Mouse (Mus musculus): Measurements from ENCODE around the gene Tnni3k. TPM values are rescaled to one million over a fixed set of nuclear protein-coding genes. Genes with fewer than 3 reads are reported as not detected.
"Not testable (repeated sequence)": the region's sequence is repeated elsewhere in the genome, so short reads cannot be mapped to it uniquely, and the experiment has no call there.

Tnni3k gene
- polyA plus RNA-seq, 1 experiment from 2014 or later, result 0.09 TPM

- no peaks in the 10 kb centered on the region for H3K9me3 ChIP-seq
- no peaks in the 10 kb centered on the region for H3K4me1 ChIP-seq
- ATAC-seq (ENCODE audit: low FRiP score, low read depth), result no peak
- H3K9ac ChIP-seq, result no peak overlapping the region
- H3K4me2 ChIP-seq (replicated peaks), result no peak overlapping the region
- no peaks in the 10 kb centered on the region for H3K27me3 ChIP-seq
- H3K36me3 ChIP-seq, result no peaks in the 10 kb centered on the region
- WGBS, result 88% methylated on average over 4 of the region's 4 CpGs
- no peak overlapping the region for H3K4me3 ChIP-seq
- H3K27ac ChIP-seq, result no peak overlapping the region
Observed at GRCm38 (mm10) chr3:154868807-154869206, 186.4 kb downstream of the Tnni3k start.

GRCm38 (mm10) chr3:154861921-154862320 lies 193.3 kb downstream of the Tnni3k start:
- 70% methylated on average over 6 of the region's 6 CpGs for WGBS
- Histone ChIP-seq H3K36me3 (no peaks in the 10 kb centered on the region), H3K27me3 (no peaks in the 10 kb centered on the region), H3K9me3 (no peaks in the 10 kb centered on the region), H3K4me1 (no peaks in the 10 kb centered on the region), H3K4me3 (no peak overlapping the region), H3K27ac (no peak overlapping the region), H3K4me2 (replicated peaks) (no peak overlapping the region), H3K9ac (no peak overlapping the region)
- ATAC-seq (ENCODE audit: low FRiP score, low read depth), result no peak

GRCm38 (mm10) chr3:154859721-154860120 lies 195.5 kb downstream of the Tnni3k start:
- no peak overlapping the region for H3K4me3 ChIP-seq
- no peaks in the 10 kb centered on the region for H3K4me1 ChIP-seq
- H3K9ac ChIP-seq, result no peak overlapping the region
- no peak overlapping the region for H3K4me2 ChIP-seq (replicated peaks)
- 28% methylated on average over 3 of the region's 3 CpGs for WGBS
- no peaks in the 10 kb centered on the region for H3K27me3 ChIP-seq
- no peak overlapping the region for H3K27ac ChIP-seq
- H3K36me3 ChIP-seq, result no peaks in the 10 kb centered on the region
- no peaks in the 10 kb centered on the region for H3K9me3 ChIP-seq
- no peak for ATAC-seq (ENCODE audit: low FRiP score, low read depth)

DNA sequence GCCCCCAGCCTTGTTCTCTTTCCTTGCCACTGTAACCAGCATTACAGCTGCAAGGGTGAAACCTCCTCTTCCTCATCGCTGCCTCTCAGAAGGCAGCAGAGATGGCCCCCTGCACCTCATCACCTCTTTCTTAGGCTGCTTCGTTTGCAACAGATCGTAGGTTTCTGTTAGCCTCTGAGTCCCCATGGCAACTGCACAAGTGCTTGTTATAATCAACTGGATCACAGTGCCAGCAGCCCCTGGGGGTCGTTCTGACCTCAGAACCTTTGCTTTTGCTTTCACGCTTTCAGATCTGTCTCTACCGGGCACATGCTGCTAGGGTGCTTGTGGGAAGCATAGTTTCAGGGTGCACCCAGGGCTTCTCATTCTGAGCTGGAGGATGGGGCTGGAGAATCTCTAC lies 201.9 kb downstream of the Tnni3k start:
- no peaks in the 10 kb centered on the region for H3K36me3 ChIP-seq
- no peak overlapping the region for H3K4me3 ChIP-seq
- H3K9ac ChIP-seq, result no peak overlapping the region
- ATAC-seq (ENCODE audit: low FRiP score, low read depth), result no peak
- no peaks in the 10 kb centered on the region for H3K9me3 ChIP-seq
- H3K4me2 ChIP-seq (replicated peaks), result no peak overlapping the region
- H3K27me3 ChIP-seq, result no peaks in the 10 kb centered on the region
- WGBS, result 36% methylated on average over 6 of the region's 6 CpGs
- H3K27ac ChIP-seq, result no peak overlapping the region
- H3K4me1 ChIP-seq, result no peaks in the 10 kb centered on the region

DNA sequence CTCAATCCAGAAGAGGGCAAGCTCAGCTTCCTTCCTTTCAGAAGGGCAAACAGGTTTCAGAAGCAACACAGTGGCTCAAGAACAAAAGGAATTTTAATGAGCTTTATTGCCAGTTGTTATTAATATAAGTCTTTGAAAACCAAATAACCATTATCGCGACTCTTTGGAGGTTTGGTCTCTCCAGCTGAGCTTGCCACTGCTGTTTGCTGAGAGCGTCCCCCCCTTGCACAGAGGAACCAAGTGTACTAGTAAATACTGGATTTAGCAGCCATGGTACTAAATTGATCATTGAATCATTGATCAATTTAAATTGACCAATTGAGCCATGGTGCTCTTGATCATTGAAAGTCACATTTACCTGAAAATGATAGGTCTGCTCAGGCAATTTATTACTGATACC lies 202.9 kb downstream of the Tnni3k start:
- no peak for ATAC-seq (ENCODE audit: low FRiP score, low read depth)
- no peak overlapping the region for H3K9ac ChIP-seq
- 58% methylated on average over 3 of the region's 3 CpGs for WGBS

DNA sequence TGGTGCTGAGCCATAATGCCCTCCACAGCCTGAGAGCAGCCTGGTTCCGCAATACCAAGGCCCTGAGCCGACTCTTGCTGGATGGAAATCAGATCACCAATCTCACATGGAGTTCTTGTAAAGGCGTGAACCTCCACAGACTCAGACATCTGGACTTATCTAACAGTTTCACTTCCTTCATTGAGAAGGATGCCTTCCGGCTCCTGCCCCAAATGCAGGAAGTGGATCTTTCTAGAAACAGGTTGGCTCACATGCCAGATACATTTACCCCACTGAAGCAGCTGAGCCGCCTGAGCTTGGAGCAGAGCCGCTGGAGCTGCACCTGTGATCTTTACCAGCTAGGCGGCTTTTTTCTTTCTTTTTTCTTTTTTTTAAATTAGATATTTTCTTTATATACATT lies 213.0 kb downstream of the Tnni3k start:
- Histone ChIP-seq H3K4me3 (no peak overlapping the region), H3K27me3 (no peaks in the 10 kb centered on the region), H3K27ac (no peak overlapping the region), H3K36me3 (no peaks in the 10 kb centered on the region), H3K9me3 (no peaks in the 10 kb centered on the region), H3K4me2 (replicated peaks) (no peak overlapping the region), H3K9ac (no peak overlapping the region), H3K4me1 (no peaks in the 10 kb centered on the region)
- WGBS, result 86% methylated on average over 7 of the region's 7 CpGs
- no peak for ATAC-seq (ENCODE audit: low FRiP score, low read depth)

More for the DNA sequence above, 202.9 kb downstream of the Tnni3k start:
- Histone ChIP-seq H3K9me3 (no peaks in the 10 kb centered on the region), H3K27me3 (no peaks in the 10 kb centered on the region), H3K36me3 (no peaks in the 10 kb centered on the region), H3K4me2 (replicated peaks) (no peak overlapping the region), H3K4me3 (no peak overlapping the region), H3K4me1 (no peaks in the 10 kb centered on the region), H3K27ac (no peak overlapping the region)

DNA sequence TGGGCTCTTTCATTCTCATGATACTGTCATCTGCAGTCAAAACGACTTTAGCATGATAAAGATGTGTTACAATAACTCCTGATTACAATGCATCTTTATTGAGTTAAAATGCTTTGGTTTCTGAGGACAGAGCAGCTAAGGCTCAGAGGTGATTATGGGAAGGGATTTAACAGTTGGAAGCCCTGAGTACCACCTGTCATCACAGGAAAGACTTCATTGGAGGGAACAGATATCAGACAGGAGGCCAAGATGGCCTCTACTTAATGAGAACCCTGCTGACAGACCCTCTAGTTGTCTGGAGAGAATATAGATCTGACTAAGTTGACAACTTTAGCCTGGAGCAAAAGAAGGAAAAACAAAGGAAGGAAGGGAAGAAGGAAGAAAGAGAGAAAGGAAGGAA lies 214.1 kb downstream of the Tnni3k start:
- Histone ChIP-seq H3K36me3 (no peaks in the 10 kb centered on the region), H3K4me3 (no peak overlapping the region), H3K9ac (no peak overlapping the region), H3K4me2 (replicated peaks) (no peak overlapping the region), H3K9me3 (no peaks in the 10 kb centered on the region), H3K4me1 (no peaks in the 10 kb centered on the region), H3K27ac (no peak overlapping the region), H3K27me3 (no peaks in the 10 kb centered on the region)
- no peak for ATAC-seq (ENCODE audit: low FRiP score, low read depth)
- WGBS, result 56% methylated on average over 1 of the region's 1 CpGs

DNA sequence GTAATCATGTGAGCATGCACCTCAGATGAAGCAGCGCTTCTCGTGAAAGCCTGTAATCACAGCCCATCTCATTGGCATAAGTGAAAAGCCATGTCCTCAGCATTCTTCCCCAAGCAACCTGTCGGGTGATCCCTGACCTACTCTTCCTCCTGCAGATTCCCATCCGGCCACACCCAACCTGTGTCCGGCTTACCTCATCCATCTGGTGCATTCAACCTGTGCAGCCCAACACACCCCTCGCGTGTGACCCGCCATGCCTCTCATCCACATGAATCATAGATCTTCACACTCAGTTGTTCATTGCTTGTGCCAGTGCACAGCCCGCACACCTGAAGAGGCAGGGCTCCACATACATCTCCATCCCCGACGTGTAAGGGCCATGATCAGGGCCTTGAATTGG lies 217.3 kb downstream of the Tnni3k start:
- Histone ChIP-seq H3K4me2 (replicated peaks) (no peak overlapping the region), H3K27ac (no peak overlapping the region), H3K9me3 (no peaks in the 10 kb centered on the region), H3K4me3 (no peak overlapping the region), H3K4me1 (no peaks in the 10 kb centered on the region), H3K27me3 (no peaks in the 10 kb centered on the region), H3K9ac (no peak overlapping the region), H3K36me3 (no peaks in the 10 kb centered on the region)
- no peak for ATAC-seq (ENCODE audit: low FRiP score, low read depth)
- 88% methylated on average over 11 of the region's 11 CpGs for WGBS

GRCm38 (mm10) chr3:154836137-154836536 lies 219.1 kb downstream of the Tnni3k start:
- WGBS, result 71% methylated on average over 3 of the region's 3 CpGs
- Histone ChIP-seq H3K36me3 (no peaks in the 10 kb centered on the region), H3K4me2 (replicated peaks) (no peak overlapping the region), H3K27me3 (no peaks in the 10 kb centered on the region), H3K4me3 (no peak overlapping the region), H3K27ac (no peak overlapping the region), H3K9ac (no peak overlapping the region), H3K9me3 (no peaks in the 10 kb centered on the region), H3K4me1 (no peaks in the 10 kb centered on the region)
- ATAC-seq (ENCODE audit: low FRiP score, low read depth), result no peak

- ATAC-seq (ENCODE audit: low FRiP score, low read depth), result no peak
- 67% methylated on average over 9 of the region's 9 CpGs for WGBS
- H3K27me3 ChIP-seq, result no peaks in the 10 kb centered on the region
- H3K4me3 ChIP-seq, result no peak overlapping the region
- H3K9me3 ChIP-seq, result no peaks in the 10 kb centered on the region
- H3K4me1 ChIP-seq, result no peaks in the 10 kb centered on the region
- no peak overlapping the region for H3K4me2 ChIP-seq (replicated peaks)
- H3K36me3 ChIP-seq, result no peaks in the 10 kb centered on the region
- no peak overlapping the region for H3K9ac ChIP-seq
- no peak overlapping the region for H3K27ac ChIP-seq
Observed at GRCm38 (mm10) chr3:154834373-154834772, 220.8 kb downstream of the Tnni3k start.

DNA sequence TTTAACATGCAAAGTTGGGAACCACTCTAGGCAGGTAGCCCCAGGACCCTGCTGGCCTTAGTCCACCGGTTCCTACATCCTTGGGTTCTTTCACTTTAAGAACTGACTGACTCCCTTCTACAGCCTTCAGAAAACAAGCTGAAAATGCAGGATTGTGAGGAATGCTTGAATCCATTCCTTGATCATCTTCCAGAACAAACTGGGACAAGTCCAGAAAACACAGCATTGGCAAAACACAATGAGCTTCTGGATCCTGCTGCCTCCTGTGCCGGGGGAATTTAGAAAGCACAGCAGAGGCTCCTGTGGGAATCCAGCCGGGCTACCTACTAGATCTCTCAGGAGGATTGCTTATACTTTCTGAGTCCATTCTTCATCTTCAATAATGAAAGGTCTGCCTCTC lies 229.5 kb downstream of the Tnni3k start:
- Histone ChIP-seq H3K9ac (no peak overlapping the region), H3K27me3 (no peaks in the 10 kb centered on the region), H3K4me2 (replicated peaks) (no peak overlapping the region), H3K4me3 (no peak overlapping the region), H3K27ac (no peak overlapping the region), H3K36me3 (no peaks in the 10 kb centered on the region), H3K4me1 (no peaks in the 10 kb centered on the region), H3K9me3 (no peaks in the 10 kb centered on the region)
- ATAC-seq (ENCODE audit: low FRiP score, low read depth), result no peak
- 78% methylated on average over 3 of the region's 3 CpGs for WGBS

GRCm38 (mm10) chr3:154824713-154825112 lies 230.5 kb downstream of the Tnni3k start:
- no peaks in the 10 kb centered on the region for H3K4me1 ChIP-seq
- H3K27ac ChIP-seq, result no peak overlapping the region
- no peak for ATAC-seq (ENCODE audit: low FRiP score, low read depth)
- H3K9me3 ChIP-seq, result no peaks in the 10 kb centered on the region
- H3K9ac ChIP-seq, result no peak overlapping the region
- no peak overlapping the region for H3K4me2 ChIP-seq (replicated peaks)
- WGBS, result 79% methylated on average over 4 of the region's 4 CpGs
- H3K27me3 ChIP-seq, result no peaks in the 10 kb centered on the region
- no peaks in the 10 kb centered on the region for H3K36me3 ChIP-seq
- no peak overlapping the region for H3K4me3 ChIP-seq

DNA sequence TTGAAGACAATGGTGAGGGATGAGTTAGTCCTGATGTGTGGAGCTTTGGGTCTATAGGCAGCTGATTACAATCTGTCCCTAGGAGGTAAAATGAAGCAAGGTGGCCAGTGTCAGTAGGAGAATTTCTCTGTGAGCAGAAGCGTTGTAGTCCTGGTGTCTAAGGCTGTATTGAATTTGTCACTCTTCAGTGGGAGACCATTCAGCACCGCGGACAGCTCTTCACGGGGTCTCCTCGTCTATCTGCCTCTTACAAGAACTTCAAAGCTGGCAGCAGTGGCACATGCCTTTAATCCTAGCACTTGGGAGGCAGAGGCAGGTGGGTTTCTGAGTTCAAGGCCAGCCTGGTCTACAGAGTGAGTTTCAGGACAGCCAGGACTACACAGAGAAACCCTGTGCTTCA lies 235.5 kb downstream of the Tnni3k start:
- H3K4me2 ChIP-seq (replicated peaks); H3K27me3 ChIP-seq; H3K9me3 ChIP-seq; H3K27ac ChIP-seq; H3K4me1 ChIP-seq; H3K4me3 ChIP-seq; H3K36me3 ChIP-seq; H3K9ac ChIP-seq: not testable (repeated sequence)
- 11% methylated on average over 5 of the region's 5 CpGs for WGBS
- peak; percentile 72; the same call in 1 of the 2 replicates for ATAC-seq (ENCODE audit: low FRiP score, low read depth)

Data from limb, embryonic 13.5 days (tissue).